Mouse (Mus musculus) brain, embryonic 14.5 days (tissue): ENCODE measurements around the gene Map4k3.

Experiments
- CTCF ChIP-seq: fragments of 200-500 bp; IDR thresholded peaks from 2 replicates; pipeline ENCODE4 v1.5.1; 2012; ENCODE audit warnings: inconsistent platforms, mild to moderate bottlenecking, moderate library complexity, borderline replicate concordance; ENCODE audit not compliant: insufficient read depth, insufficient read length; ENCODE audit errors: extremely low read depth
- POLR2A ChIP-seq: fragments of 200-500 bp; IDR thresholded peaks from 2 replicates; pipeline ENCODE4 v1.6.1; 2012; ENCODE audit warnings: mild to moderate bottlenecking, inconsistent platforms, borderline replicate concordance; ENCODE audit not compliant: poor library complexity, insufficient read depth, insufficient read length, severe bottlenecking; ENCODE audit errors: extremely low read depth

DNA sequence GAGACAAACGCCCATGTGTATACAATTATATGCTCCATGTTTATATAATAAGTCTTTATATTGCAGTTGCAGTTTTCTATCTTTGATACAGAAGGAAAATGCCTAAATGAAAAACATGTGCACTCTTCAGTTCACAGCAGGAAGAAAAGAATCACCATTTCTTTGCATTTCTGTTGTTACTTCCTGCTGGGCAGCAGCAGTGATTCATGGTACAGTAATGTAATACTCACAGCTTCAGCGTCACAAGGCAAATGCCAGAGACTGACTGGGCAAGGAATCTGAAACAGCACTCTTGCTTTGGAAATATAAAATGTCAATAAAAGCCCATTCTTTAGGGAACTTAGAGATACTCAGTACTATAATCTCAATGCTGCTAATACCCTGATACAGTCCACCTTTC is 36.9 kb upstream of the Map4k3 start:
- TF ChIP-seq CTCF: no peak
- no peak for TF ChIP-seq POLR2A
